Mouse (Mus musculus): ENCODE measurements around the gene Dock3.
A peak's percentile ranks its signal among the peaks of the same experiment; 100 is the strongest.

Gene Dock3

GRCm38 (mm10) chr9:107037947-107038346 is 193.8 kb downstream of the Dock3 start:
- no peak for DNase-seq (ENCODE audit: low spot score in 2 of 2)

- DNase-seq (ENCODE audit: low spot score in 2 of 2): no peak
Measured at GRCm38 (mm10) chr9:107027586-107027985, 204.1 kb downstream of the Dock3 start.

GRCm38 (mm10) chr9:107009841-107010240 is 221.9 kb downstream of the Dock3 start:
- no peak for DNase-seq (ENCODE audit: low spot score in 2 of 2)

- DNase-seq (ENCODE audit: low spot score in 2 of 2): no peak
Measured at GRCm38 (mm10) chr9:107003187-107003586, 228.5 kb downstream of the Dock3 start.

- DNase-seq (ENCODE audit: low spot score in 2 of 2): no peak
Measured at GRCm38 (mm10) chr9:106970742-106971141, 261.0 kb downstream of the Dock3 start.

- no peak for DNase-seq (ENCODE audit: low spot score in 2 of 2)
Measured at GRCm38 (mm10) chr9:106958452-106958851, 273.3 kb downstream of the Dock3 start.

GRCm38 (mm10) chr9:106955486-106955885 is 276.2 kb downstream of the Dock3 start:
- DNase-seq (ENCODE audit: low spot score in 2 of 2): no peak

- no peak for DNase-seq (ENCODE audit: low spot score in 2 of 2)
Measured at GRCm38 (mm10) chr9:106934998-106935397, 296.7 kb downstream of the Dock3 start.

GRCm38 (mm10) chr9:106914878-106915277 is 316.8 kb downstream of the Dock3 start:
- DNase-seq (ENCODE audit: low spot score in 2 of 2): no peak

GRCm38 (mm10) chr9:106913759-106914158 is 317.9 kb downstream of the Dock3 start:
- no peak for DNase-seq (ENCODE audit: low spot score in 2 of 2)

- no peak for DNase-seq (ENCODE audit: low spot score in 2 of 2)
Measured at GRCm38 (mm10) chr9:106911624-106912023, 320.1 kb downstream of the Dock3 start.

- DNase-seq (ENCODE audit: low spot score in 2 of 2): no peak
Measured at GRCm38 (mm10) chr9:106908715-106909114, 323.0 kb downstream of the Dock3 start.

- DNase-seq (ENCODE audit: low spot score in 2 of 2): no peak
Measured at GRCm38 (mm10) chr9:106908174-106908573, 323.5 kb downstream of the Dock3 start.

- no peak for DNase-seq (ENCODE audit: low spot score in 2 of 2)
Measured at GRCm38 (mm10) chr9:106906597-106906996, 325.1 kb downstream of the Dock3 start.

GRCm38 (mm10) chr9:106903791-106904134 is 327.9 kb downstream of the Dock3 start:
- DNase-seq (ENCODE audit: low spot score in 2 of 2): peak in 1 of 2 experiments; percentile 37

GRCm38 (mm10) chr9:106903099-106903790 is 328.5 kb downstream of the Dock3 start:
- no peak for DNase-seq (ENCODE audit: low spot score in 2 of 2)

- DNase-seq (ENCODE audit: low spot score in 2 of 2): no peak
Measured at GRCm38 (mm10) chr9:106901596-106901995, 330.1 kb downstream of the Dock3 start.

- DNase-seq (ENCODE audit: low spot score in 2 of 2): no peak
Measured at GRCm38 (mm10) chr9:106898901-106899300, 332.8 kb downstream of the Dock3 start.

- DNase-seq (ENCODE audit: low spot score in 2 of 2): no peak
Measured at GRCm38 (mm10) chr9:106893327-106893726, 338.4 kb downstream of the Dock3 start.

- no peak for DNase-seq (ENCODE audit: low spot score in 2 of 2)
Measured at GRCm38 (mm10) chr9:106892552-106892875, 339.2 kb downstream of the Dock3 start.

GRCm38 (mm10) chr9:106891829-106892551 is 339.7 kb downstream of the Dock3 start, which contains the start of gene Manf:
TSS of gene Manf (minus strand) at chr9:106891979.
- peak; percentile 94 to 98 for DNase-seq (ENCODE audit: low spot score in 2 of 2)

- DNase-seq (ENCODE audit: low spot score in 2 of 2): no peak
Measured at GRCm38 (mm10) chr9:106891341-106891741, 340.4 kb downstream of the Dock3 start.

- DNase-seq (ENCODE audit: low spot score in 2 of 2): no peak
Measured at GRCm38 (mm10) chr9:106890496-106891240, 341.0 kb downstream of the Dock3 start.
